Mouse (Mus musculus) forebrain, embryonic 14.5 days (tissue): Measurements from ENCODE around the gene Plxna4. TPM values are rescaled to one million over a fixed set of nuclear protein-coding genes. Genes with fewer than 3 reads are reported as not detected.
A peak's percentile ranks its signal among the peaks of the same experiment; 100 is the strongest.

Source experiments
- ATAC-seq: fragments of 200-750 bp; cut with Nextera tagmentation; 2 replicates; pipeline ENCODE4 v1.8.0; 2017; ENCODE audit warnings: mild to moderate bottlenecking, moderate library complexity
- DNase-seq: peaks from one replicate; pipeline ENCODE4 v3.0.0-alpha.2; 2015; ENCODE audit warnings: low spot score
- H3K27ac ChIP-seq: fragments of 300-500 bp; sonication (generic); 2 replicates; pipeline ENCODE4 v1.5.1; 2014; ENCODE audit warnings: low read depth, mild to moderate bottlenecking, control low read depth, low read length, moderate library complexity
- H3K27me3 ChIP-seq: fragments of 300-500 bp; sonication (generic); replicated peaks from 2 replicates; pipeline ENCODE4 v1.6.1; 2014; ENCODE audit warnings: low read length, control low read depth, mixed read lengths; ENCODE audit not compliant: control insufficient read depth, insufficient read depth
- H3K36me3 ChIP-seq: fragments of 300-500 bp; sonication (generic); 2 replicates; pipeline ENCODE4 v1.6.1; 2014; ENCODE audit warnings: low read length, control low read depth; ENCODE audit not compliant: control insufficient read depth, insufficient read depth
- H3K4me1 ChIP-seq: fragments of 300-500 bp; sonication (generic); 2 replicates; pipeline ENCODE4 v1.6.1; 2014; ENCODE audit warnings: antibody characterized with exemption, low read length, control low read depth; ENCODE audit not compliant: control insufficient read depth, insufficient read depth
- H3K4me2 ChIP-seq: fragments of 300-500 bp; sonication (generic); 2 replicates; pipeline ENCODE4 v1.6.1; 2014; ENCODE audit warnings: mild to moderate bottlenecking, control low read depth, low read length
- H3K4me3 ChIP-seq: fragments of 300-500 bp; sonication (generic); 2 replicates; pipeline ENCODE4 v1.5.1; 2014; ENCODE audit warnings: low read depth, low read length, control low read depth
- H3K9ac ChIP-seq: fragments of 300-500 bp; sonication (generic); 2 replicates; pipeline ENCODE4 v1.6.1; 2014; ENCODE audit warnings: mild to moderate bottlenecking, low read length, control low read depth, moderate library complexity
- H3K9me3 ChIP-seq: fragments of 300-500 bp; sonication (generic); replicated peaks from 2 replicates; pipeline ENCODE4 v1.6.1; 2016; ENCODE audit warnings: low read length, control low read depth, mixed read lengths; ENCODE audit not compliant: control insufficient read depth
- WGBS: fragments of 180-500 bp; shearing (Covaris S2); extraction: QIAGEN DNeasy Blood & Tissue Kit; methylation state at CpG from one replicate; pipeline ENCODE4 v1.1.7; 2014; 5-methylcytosine and 5-hydroxymethylcytosine counted together
- polyA plus RNA-seq: library from polyadenylated mRNA; unstranded; fragments of >200 nt; fragmentation: Nextera tagmentation; extraction: Ambion mirVana; gene quantifications from 2 replicates; pipeline ENCODE4 v1.2.1, GENCODE M21; 2014

Gene Plxna4
- polyA plus RNA-seq, 1 experiment from 2014 or later, result 19.9 TPM

GRCm38 (mm10) chr6:32381516-32381915 lies 206.5 kb downstream of the Plxna4 start:
- WGBS, result 69% methylated on average over 10 of the region's 10 CpGs
- H3K27ac ChIP-seq, result no peak overlapping the region
- H3K4me3 ChIP-seq, result no peak overlapping the region
- H3K9ac ChIP-seq, result no peak overlapping the region
- H3K27me3 ChIP-seq, result no peaks in the 10 kb centered on the region
- DNase-seq, result no peak
- H3K4me2 ChIP-seq, result no peak overlapping the region
- no peaks in the 10 kb centered on the region for H3K9me3 ChIP-seq
- peaks cover 10% of the 10 kb centered on the region for H3K4me1 ChIP-seq
- H3K36me3 ChIP-seq, result no peaks in the 10 kb centered on the region
- no peak for ATAC-seq

GRCm38 (mm10) chr6:32377181-32377580 lies 210.8 kb downstream of the Plxna4 start:
- no peak overlapping the region for H3K4me3 ChIP-seq
- no peaks in the 10 kb centered on the region for H3K27me3 ChIP-seq
- H3K4me1 ChIP-seq, result peaks cover 10% of the 10 kb centered on the region
- no peak overlapping the region for H3K9ac ChIP-seq
- H3K4me2 ChIP-seq, result no peak overlapping the region
- H3K27ac ChIP-seq, result 0 out of 2 replicates have a peak overlapping the region, but pooled peaks have one; percentile 6
- H3K9me3 ChIP-seq, result no peaks in the 10 kb centered on the region
- 55% methylated on average over 8 of the region's 8 CpGs for WGBS
- peak; percentile 58 for DNase-seq
- ATAC-seq, result no peak
- H3K36me3 ChIP-seq, result no peaks in the 10 kb centered on the region

- Histone ChIP-seq H3K27ac (peak overlapping the region; percentile 66), H3K27me3 (no peaks in the 10 kb centered on the region), H3K4me1 (peaks cover 12% of the 10 kb centered on the region), H3K9me3 (no peaks in the 10 kb centered on the region), H3K4me2 (no peak overlapping the region), H3K36me3 (no peaks in the 10 kb centered on the region), H3K4me3 (no peak overlapping the region), H3K9ac (no peak overlapping the region)
- DNase-seq (peak; percentile 91), ATAC-seq (peak; percentile 93)
- 46% methylated on average over 8 of the region's 8 CpGs for WGBS
These were observed 214.0 kb downstream of the Plxna4 start for GRCm38 (mm10) chr6:32373931-32374361.

- DNase-seq, result no peak
- Histone ChIP-seq H3K4me3 (no peak overlapping the region), H3K27ac (no peak overlapping the region), H3K9ac (no peak overlapping the region), H3K4me1 (peaks cover 2% of the 10 kb centered on the region; the same call in 1 of the 2 replicates), H3K36me3 (no peaks in the 10 kb centered on the region), H3K4me2 (no peak overlapping the region), H3K27me3 (no peaks in the 10 kb centered on the region), H3K9me3 (no peaks in the 10 kb centered on the region)
- ATAC-seq, result no peak
- 81% methylated on average over 3 of the region's 3 CpGs for WGBS
These were observed 218.9 kb downstream of the Plxna4 start for GRCm38 (mm10) chr6:32369092-32369491.

- H3K4me1 ChIP-seq, result peaks cover 2% of the 10 kb centered on the region; the same call in 1 of the 2 replicates
- DNase-seq (no peak), ATAC-seq (no peak)
- H3K27ac ChIP-seq, result no peak overlapping the region
- no peak overlapping the region for H3K9ac ChIP-seq
- no peak overlapping the region for H3K4me2 ChIP-seq
- no peaks in the 10 kb centered on the region for H3K27me3 ChIP-seq
- no peak overlapping the region for H3K4me3 ChIP-seq
- 78% methylated on average over 4 of the region's 4 CpGs for WGBS
- H3K9me3 ChIP-seq, result no peaks in the 10 kb centered on the region
- H3K36me3 ChIP-seq, result no peaks in the 10 kb centered on the region
These were observed 219.6 kb downstream of the Plxna4 start for GRCm38 (mm10) chr6:32368408-32368807.

- 93% methylated on average over 5 of the region's 5 CpGs for WGBS
- peaks cover 8% of the 10 kb centered on the region for H3K4me1 ChIP-seq
- ATAC-seq, result no peak
- no peaks in the 10 kb centered on the region for H3K27me3 ChIP-seq
- no peak overlapping the region for H3K27ac ChIP-seq
- H3K9me3 ChIP-seq, result no peaks in the 10 kb centered on the region
- no peaks in the 10 kb centered on the region for H3K36me3 ChIP-seq
- DNase-seq, result no peak
- H3K9ac ChIP-seq, result no peak overlapping the region
- no peak overlapping the region for H3K4me2 ChIP-seq
- no peak overlapping the region for H3K4me3 ChIP-seq
These were observed 223.1 kb downstream of the Plxna4 start for GRCm38 (mm10) chr6:32364933-32365332.

- Histone ChIP-seq H3K27ac (no peak overlapping the region), H3K9ac (no peak overlapping the region), H3K4me2 (no peak overlapping the region), H3K9me3 (no peaks in the 10 kb centered on the region), H3K4me3 (no peak overlapping the region), H3K36me3 (no peaks in the 10 kb centered on the region), H3K27me3 (no peaks in the 10 kb centered on the region), H3K4me1 (peaks cover 6% of the 10 kb centered on the region)
- peak; percentile 73 for DNase-seq
- 80% methylated on average over 7 of the region's 7 CpGs for WGBS
- peak; percentile 25; the same call in 1 of the 2 replicates for ATAC-seq
These were observed 224.4 kb downstream of the Plxna4 start for GRCm38 (mm10) chr6:32363489-32364068.

- Histone ChIP-seq H3K4me1 (peaks cover 6% of the 10 kb centered on the region), H3K9me3 (no peaks in the 10 kb centered on the region), H3K9ac (no peak overlapping the region), H3K27ac (no peak overlapping the region), H3K36me3 (no peaks in the 10 kb centered on the region), H3K27me3 (no peaks in the 10 kb centered on the region), H3K4me2 (no peak overlapping the region), H3K4me3 (no peak overlapping the region)
- peak; percentile 69; the same call in 1 of the 2 replicates for ATAC-seq
- no peak for DNase-seq
- 74% methylated on average over 4 of the region's 4 CpGs for WGBS
These were observed 225.6 kb downstream of the Plxna4 start for GRCm38 (mm10) chr6:32362421-32362820.

GRCm38 (mm10) chr6:32359675-32360074 lies 228.3 kb downstream of the Plxna4 start:
- Histone ChIP-seq H3K9me3 (no peaks in the 10 kb centered on the region), H3K36me3 (no peaks in the 10 kb centered on the region), H3K27me3 (no peaks in the 10 kb centered on the region), H3K27ac (no peak overlapping the region), H3K4me1 (peaks cover 6% of the 10 kb centered on the region), H3K9ac (no peak overlapping the region), H3K4me3 (no peak overlapping the region), H3K4me2 (no peak overlapping the region)
- no peak for ATAC-seq
- no peak for DNase-seq
- 80% methylated on average over 3 of the region's 3 CpGs for WGBS
